Mouse (Mus musculus): Measurements from ENCODE around the gene Copg1. TPM values are rescaled to one million over a fixed set of nuclear protein-coding genes. Genes with fewer than 3 reads are reported as not detected.

Copg1 gene
- polyA plus RNA-seq (2016; fragmentation: Nextera tagmentation; extraction: Ambion mirVana) = 173 and 179 TPM in 2 replicates

DNA sequence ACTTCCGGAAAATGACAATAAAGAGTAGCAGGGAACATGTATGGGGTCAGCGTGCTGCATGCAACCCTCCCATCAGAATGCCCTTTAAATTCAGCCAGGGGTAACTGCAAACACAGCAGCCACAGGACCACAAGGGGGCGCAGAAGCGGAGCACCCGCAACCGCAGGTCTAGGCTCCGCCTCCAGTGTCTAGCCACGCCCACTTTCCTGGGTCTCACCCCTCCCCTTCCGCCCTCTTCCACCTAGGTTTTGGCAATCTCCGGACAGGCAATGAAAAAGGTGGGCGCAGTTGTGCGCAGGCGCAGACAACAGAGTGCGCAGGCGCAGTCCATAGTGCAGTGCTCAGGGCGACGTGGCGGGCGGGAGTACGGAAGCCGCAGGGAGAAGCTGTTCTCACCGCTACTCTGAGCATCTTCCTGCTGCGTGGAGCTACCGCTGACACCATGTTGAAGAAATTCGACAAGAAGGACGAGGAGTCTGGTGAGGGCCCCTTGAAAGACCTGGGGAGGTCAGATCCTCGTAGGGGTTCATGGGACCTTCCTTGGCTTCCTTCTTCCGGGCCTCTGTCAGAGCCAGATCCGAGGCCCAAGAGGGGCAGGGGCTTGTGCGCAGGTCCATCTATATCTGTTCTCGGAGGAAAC lies at the start of gene Copg1:
TSS of gene Copg1 (plus strand) at position 221 of the 640 bp plus-strand sequence.
- H3K27ac ChIP-seq = peak within 1 kb of the TSS; percentile 93
- peaks cover 7% of the 10 kb centered on the region for H3K4me1 ChIP-seq
- H3K9me3 ChIP-seq = no peaks in the 10 kb centered on the region
- peaks cover 40% of the 10 kb centered on the region for H3K36me3 ChIP-seq
- H3K27me3 ChIP-seq (ENCODE audit: insufficient read depth, poor library complexity, severe bottlenecking) = no peaks in the 10 kb centered on the region
- under 1% methylated on average over 31 of the region's 31 CpGs for WGBS
- peak within 1 kb of the TSS; percentile 69 for H3K4me3 ChIP-seq
- DNase-seq (ENCODE audit: low spot score) = peak; percentile 100

DNA sequence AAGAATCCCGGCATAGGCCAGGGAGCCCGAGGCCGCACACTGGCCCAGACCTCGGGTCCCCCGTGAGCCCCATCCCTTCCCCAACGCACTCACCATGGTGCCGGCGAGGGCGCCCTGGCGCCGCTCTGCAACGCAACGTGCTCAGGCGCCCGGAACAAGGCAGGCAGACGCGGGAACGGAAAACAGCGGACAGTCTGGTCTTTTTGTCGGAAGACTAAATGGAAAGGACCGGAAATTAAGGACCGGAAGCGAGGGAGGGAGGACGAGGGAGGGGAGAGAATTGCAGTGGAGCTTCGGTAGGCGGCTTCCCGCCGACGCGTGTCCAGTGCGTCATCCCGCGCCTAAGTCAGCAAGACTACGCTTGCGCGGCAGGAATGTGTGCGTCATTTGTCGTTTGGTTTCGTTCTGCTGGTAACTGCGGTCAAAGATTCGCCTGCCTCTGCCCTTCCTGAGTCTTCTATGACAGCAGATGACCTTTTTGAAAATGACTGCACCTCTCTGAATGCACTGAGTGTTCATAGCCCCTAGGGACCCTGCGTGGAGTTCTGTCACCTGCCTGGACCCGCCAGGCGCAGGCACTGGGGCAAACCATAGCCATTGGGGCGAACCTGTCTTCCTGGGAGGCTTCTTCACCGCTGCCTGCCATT lies 48.9 kb upstream of the Copg1 start, which contains the start of gene Isy1:
TSS of gene Isy1 (minus strand) at position 248 of the 647 bp plus-strand sequence.
- Histone ChIP-seq H3K36me3 (peaks cover 43% of the 10 kb centered on the region), H3K9me3 (no peaks in the 10 kb centered on the region), H3K4me1 (0 out of 2 replicates have a peak, but pooled peaks cover 3% of the 10 kb centered on the region), H3K27me3 (ENCODE audit: insufficient read depth, poor library complexity, severe bottlenecking) (no peaks in the 10 kb centered on the region), H3K4me3 (peak within 1 kb of the TSS; percentile 90), H3K27ac (peak within 1 kb of the TSS; percentile 95)
- WGBS = under 1% methylated on average over 46 of the region's 46 CpGs
- DNase-seq (ENCODE audit: low spot score) = peak; percentile 98

DNA sequence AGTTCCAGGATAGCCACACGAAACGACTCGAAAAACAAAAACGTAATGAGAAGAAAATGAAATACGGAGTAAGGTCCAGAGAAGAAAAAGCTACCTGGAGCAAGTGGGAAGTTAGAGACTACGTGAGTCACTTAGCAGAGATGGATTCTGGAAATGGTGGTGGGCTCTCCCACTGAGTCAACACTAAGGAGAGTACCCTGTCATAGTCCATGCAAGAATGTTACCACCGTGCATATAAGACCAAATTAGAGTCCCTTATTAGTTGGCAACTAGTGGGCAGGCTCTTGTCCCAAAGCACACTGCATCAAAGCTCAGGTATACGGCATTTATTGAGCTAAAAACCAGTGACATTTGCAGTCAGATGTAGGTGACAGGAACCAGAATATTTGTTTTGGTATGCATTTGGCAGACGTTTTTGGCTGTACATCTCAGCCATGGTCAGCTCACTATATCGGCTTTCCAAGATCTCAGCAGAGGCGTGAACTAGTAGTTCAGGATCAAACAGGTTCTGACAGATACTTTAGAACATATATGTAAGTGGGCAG lies 47.7 kb upstream of the Copg1 start:
- H3K4me3 ChIP-seq = no peak overlapping the region
- 0 out of 2 replicates have a peak, but pooled peaks cover 3% of the 10 kb centered on the region for H3K4me1 ChIP-seq
- H3K27ac ChIP-seq = no peak overlapping the region
- DNase-seq (ENCODE audit: low spot score) = no peak
- WGBS = 54% methylated on average over 11 of the region's 11 CpGs
- H3K9me3 ChIP-seq = no peaks in the 10 kb centered on the region
- H3K36me3 ChIP-seq = peaks cover 44% of the 10 kb centered on the region
- H3K27me3 ChIP-seq (ENCODE audit: insufficient read depth, poor library complexity, severe bottlenecking) = no peaks in the 10 kb centered on the region

DNA sequence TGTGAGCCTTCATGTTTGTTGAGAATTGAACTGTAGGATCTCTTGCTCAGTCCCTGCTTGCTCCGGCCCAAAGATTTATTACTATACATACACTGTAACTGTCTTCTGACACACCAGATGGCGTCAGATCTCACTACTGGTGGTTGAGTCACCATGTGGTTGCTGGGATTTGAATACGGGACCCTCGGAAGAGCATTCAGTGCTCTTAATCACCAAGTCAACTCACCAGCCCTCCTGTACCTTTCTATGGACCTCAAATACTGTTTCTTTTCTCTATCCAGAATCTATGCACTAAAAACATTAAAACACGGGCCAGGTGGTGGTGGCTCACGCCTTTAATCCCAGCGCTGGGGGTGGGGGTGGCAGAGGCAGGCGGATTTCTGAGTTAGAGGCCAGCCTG lies 46.0 kb upstream of the Copg1 start:
- H3K4me3 ChIP-seq = no peak overlapping the region
- peaks cover 51% of the 10 kb centered on the region for H3K36me3 ChIP-seq

DNA sequence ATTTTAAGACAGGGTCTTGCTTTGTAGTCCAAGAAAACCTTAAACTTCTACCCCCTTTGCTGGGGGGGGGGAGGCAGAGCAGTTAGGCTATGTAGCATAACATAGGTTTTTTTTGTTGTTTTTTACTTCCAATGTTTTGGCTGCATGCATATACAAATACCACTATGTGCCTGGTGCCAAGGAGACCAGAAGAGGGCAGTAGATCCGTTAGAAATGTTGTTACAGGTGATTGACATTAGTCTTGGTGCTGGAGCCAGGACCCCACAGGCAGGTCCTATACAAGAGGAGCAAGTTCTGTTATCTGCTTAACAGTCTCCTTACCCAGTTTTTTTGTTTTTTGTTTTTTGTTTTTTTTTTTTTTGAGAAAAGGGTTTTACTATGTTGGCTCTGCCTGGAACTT lies 45.4 kb upstream of the Copg1 start:
- WGBS = 35% methylated on average over 1 of the region's 1 CpGs
- Histone ChIP-seq H3K27ac (no peak overlapping the region), H3K27me3 (ENCODE audit: insufficient read depth, poor library complexity, severe bottlenecking) (no peaks in the 10 kb centered on the region), H3K9me3 (no peaks in the 10 kb centered on the region), H3K36me3 (peaks cover 56% of the 10 kb centered on the region), H3K4me1 (peaks cover 8% of the 10 kb centered on the region; the same call in 1 of the 2 replicates), H3K4me3 (no peak overlapping the region)
- no peak for DNase-seq (ENCODE audit: low spot score)

More for the DNA sequence above, 46.0 kb upstream of the Copg1 start:
- Histone ChIP-seq H3K27me3 (ENCODE audit: insufficient read depth, poor library complexity, severe bottlenecking) (no peaks in the 10 kb centered on the region), H3K9me3 (no peaks in the 10 kb centered on the region), H3K4me1 (0 out of 2 replicates have a peak, but pooled peaks cover 3% of the 10 kb centered on the region), H3K27ac (no peak overlapping the region)
- WGBS = 78% methylated on average over 8 of the region's 8 CpGs
- no peak for DNase-seq (ENCODE audit: low spot score)

DNA sequence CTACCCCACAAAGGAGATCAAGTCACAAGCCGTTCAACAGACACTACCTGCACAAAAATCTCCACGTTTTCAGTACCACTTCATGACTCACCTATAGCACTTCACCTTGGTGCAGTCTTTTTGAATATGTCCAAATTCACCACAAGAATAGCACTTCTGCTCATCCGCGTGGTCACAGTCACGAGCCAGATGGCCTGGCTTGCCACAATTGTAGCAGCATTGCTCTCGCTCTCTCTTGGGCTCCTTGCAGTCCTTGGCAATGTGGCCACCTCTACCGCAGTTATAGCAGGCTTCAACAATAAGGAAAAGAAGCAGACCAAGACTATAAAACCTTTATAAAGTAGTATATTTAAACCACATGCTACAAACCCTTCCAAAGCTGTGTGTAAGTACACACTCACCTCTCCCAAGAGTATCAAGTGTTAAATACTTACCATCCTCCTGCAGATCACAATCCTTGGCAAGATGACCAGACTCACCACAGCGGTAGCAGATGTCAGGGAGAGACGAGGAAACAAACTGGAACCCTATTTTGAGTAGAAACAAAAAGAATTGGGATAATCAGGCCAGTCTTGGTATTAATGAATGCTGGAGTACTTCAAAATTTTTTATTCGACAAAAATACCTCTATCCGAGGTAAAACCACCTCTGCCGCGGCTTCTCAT lies 42.5 kb upstream of the Copg1 start:
- Histone ChIP-seq H3K27ac (no peak overlapping the region), H3K27me3 (ENCODE audit: insufficient read depth, poor library complexity, severe bottlenecking) (no peaks in the 10 kb centered on the region), H3K4me1 (peaks cover 17% of the 10 kb centered on the region; the same call in 1 of the 2 replicates), H3K9me3 (no peaks in the 10 kb centered on the region), H3K36me3 (peaks cover 72% of the 10 kb centered on the region), H3K4me3 (no peak overlapping the region)
- DNase-seq (ENCODE audit: low spot score) = no peak
- 91% methylated on average over 13 of the region's 13 CpGs for WGBS

DNA sequence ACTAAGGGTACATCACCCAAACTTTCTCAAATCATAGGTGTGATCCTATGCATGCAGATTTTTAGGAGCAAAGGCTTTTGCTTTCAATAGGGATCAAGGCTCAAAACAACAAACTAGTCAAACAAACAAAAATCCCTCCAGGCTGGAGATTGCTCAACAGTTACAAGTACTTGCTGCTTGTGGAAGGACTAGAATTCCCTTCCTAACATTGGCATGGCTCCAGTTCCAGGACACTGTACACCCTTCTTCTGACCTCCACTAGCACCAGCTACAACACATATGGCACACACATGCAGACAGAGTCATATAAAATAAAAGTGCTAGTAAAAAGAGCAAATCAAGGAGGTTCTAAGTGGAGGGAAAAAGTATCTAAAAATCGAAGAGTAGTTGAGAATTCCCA lies 40.8 kb upstream of the Copg1 start:
- peaks cover 68% of the 10 kb centered on the region for H3K36me3 ChIP-seq
- DNase-seq (ENCODE audit: low spot score) = no peak
- no peaks in the 10 kb centered on the region for H3K27me3 ChIP-seq (ENCODE audit: insufficient read depth, poor library complexity, severe bottlenecking)
- WGBS = 79% methylated on average over 1 of the region's 1 CpGs
- H3K4me3 ChIP-seq = no peak overlapping the region
- H3K27ac ChIP-seq = no peak overlapping the region
- no peaks in the 10 kb centered on the region for H3K9me3 ChIP-seq
- H3K4me1 ChIP-seq = peaks cover 20% of the 10 kb centered on the region; the same call in 1 of the 2 replicates

DNA sequence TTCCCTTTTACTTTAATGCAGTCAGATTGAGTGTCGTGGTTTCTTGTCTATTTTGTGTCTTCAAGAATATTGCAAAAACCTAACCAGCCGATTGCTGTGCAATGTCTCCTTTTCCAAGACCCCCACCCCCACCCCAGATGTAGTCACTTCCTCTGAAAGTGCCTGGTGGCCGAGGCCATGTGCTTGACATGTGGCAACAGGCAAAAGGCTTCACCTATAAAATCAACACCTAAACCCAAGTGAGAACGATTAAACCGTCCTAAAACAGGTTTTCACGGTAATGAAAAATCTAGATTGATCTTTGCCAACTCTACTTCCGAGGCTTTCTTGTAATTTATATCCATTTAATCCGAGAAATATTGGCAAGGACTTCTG lies 37.8 kb upstream of the Copg1 start:
- Histone ChIP-seq H3K9me3 (no peaks in the 10 kb centered on the region), H3K36me3 (peaks cover 39% of the 10 kb centered on the region), H3K4me1 (peaks cover 20% of the 10 kb centered on the region; the same call in 1 of the 2 replicates), H3K4me3 (peak overlapping the region; percentile 100), H3K27me3 (ENCODE audit: insufficient read depth, poor library complexity, severe bottlenecking) (no peaks in the 10 kb centered on the region), H3K27ac (peak overlapping the region; percentile 100)
- peak; percentile 83 for DNase-seq (ENCODE audit: low spot score)
- 2% methylated on average over 8 of the region's 8 CpGs for WGBS

DNA sequence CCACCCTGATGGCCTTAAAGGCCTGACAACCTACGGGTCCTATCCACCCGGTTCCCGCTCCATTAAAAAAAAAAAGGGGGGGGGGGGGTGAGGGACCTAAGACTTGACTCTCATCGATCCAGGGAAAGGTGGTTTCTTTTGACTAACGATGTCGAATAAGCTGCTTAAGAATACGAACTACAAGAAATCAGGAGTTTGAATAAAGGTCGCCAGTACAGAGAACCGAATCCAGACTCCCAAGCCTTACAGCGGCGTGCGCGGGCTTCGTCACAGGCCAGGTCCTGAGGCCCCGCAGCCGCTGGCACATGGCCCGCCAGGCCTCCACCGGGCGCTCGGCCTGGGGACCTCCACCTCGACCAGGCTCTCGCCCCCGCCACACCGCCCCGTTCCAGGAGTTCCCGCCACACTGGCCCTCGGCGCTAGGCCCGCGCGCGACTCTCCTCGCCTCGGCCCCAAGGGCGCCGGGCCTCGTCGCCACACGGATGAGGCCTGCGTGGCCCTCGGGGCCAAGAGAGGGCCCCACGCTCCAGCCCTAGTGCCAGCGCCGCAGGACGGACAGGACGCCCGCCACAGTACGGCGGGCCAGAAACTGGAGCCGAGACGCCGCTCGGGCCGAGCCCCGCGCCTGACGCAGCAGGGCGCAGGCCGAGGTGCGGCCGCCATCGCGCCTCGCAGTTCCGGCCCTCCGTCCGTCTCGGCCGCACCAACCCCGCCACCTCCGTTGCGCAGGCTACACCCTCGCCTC lies 37.3 kb upstream of the Copg1 start:
- H3K27ac ChIP-seq = peak overlapping the region; percentile 100
- peaks cover 20% of the 10 kb centered on the region; the same call in 1 of the 2 replicates for H3K4me1 ChIP-seq
- H3K9me3 ChIP-seq = no peaks in the 10 kb centered on the region
- WGBS = under 1% methylated on average over 73 of the region's 73 CpGs
- peak overlapping the region; percentile 100 for H3K4me3 ChIP-seq
- DNase-seq (ENCODE audit: low spot score) = no peak
- no peaks in the 10 kb centered on the region for H3K27me3 ChIP-seq (ENCODE audit: insufficient read depth, poor library complexity, severe bottlenecking)
- peaks cover 33% of the 10 kb centered on the region for H3K36me3 ChIP-seq

DNA sequence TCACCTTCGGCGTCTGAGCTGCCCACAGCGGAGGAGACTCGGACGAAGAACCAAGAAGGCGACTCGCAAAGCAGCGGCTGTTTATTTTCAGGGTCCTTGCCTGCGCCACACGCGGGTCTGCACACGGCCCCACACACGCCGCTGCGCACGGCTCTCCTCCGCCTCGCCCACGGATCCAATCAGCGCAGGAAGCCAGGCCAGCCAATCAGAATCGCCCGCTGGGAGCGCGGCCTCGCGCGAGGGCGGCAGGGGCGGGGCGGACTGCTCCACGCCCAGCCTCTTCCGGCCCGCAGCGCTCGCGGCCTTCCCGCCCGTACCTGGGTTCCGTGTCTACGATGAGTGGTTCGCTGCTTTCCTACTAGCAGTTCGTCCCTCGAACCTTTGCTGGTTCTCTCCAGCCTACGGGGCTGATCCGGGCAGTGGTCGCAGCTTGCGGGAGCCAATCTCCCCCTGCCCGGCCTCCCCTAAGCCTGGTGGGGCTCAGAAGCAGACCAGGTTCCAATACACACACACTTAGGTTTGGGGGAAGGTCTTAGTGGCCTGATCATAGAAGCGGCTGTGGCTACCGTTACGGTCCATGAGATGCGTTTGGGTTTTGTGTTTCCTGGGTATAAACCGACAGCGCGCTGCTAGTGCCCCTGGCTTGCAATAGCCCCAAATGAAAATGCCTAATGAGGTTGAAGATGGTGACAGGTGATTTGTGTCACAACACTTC lies 36.6 kb upstream of the Copg1 start, which contains the start of gene Cnbp:
TSS of gene Cnbp (minus strand) at position 207 of the 715 bp plus-strand sequence.
- Histone ChIP-seq H3K27me3 (ENCODE audit: insufficient read depth, poor library complexity, severe bottlenecking) (no peaks in the 10 kb centered on the region), H3K4me3 (peak within 1 kb of the TSS; percentile 100), H3K4me1 (peaks cover 20% of the 10 kb centered on the region; the same call in 1 of the 2 replicates), H3K9me3 (no peaks in the 10 kb centered on the region), H3K27ac (peak within 1 kb of the TSS; percentile 100), H3K36me3 (peaks cover 26% of the 10 kb centered on the region)
- under 1% methylated on average over 55 of the region's 55 CpGs for WGBS
- peak; percentile 98 for DNase-seq (ENCODE audit: low spot score)

DNA sequence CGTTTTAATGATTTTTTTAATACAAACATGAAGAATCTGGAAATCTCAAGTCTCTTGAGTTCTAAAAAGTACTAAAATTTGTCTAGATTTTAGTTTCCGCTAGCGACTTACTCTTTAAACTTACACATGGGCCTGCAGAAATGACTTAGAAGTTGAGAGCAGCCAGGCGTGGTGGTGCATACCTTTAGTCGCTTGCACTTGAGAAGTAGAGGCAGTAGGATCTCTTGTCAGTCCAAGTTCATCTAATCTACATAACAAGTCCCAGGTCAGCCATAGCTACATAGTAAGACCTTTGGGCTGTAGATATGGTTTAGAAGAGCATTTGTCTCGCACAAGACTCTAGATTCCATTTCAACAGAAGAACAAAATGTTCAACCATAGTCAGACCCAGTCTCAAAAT lies 35.7 kb upstream of the Copg1 start:
- Histone ChIP-seq H3K4me3 (no peak overlapping the region), H3K9me3 (no peaks in the 10 kb centered on the region), H3K27ac (no peak overlapping the region), H3K36me3 (peaks cover 20% of the 10 kb centered on the region), H3K27me3 (ENCODE audit: insufficient read depth, poor library complexity, severe bottlenecking) (no peaks in the 10 kb centered on the region), H3K4me1 (peaks cover 19% of the 10 kb centered on the region; the same call in 1 of the 2 replicates)
- WGBS = 76% methylated on average over 6 of the region's 6 CpGs
- DNase-seq (ENCODE audit: low spot score) = no peak
